Mouse (Mus musculus) forebrain, embryonic 14.5 days (tissue): ENCODE data around the gene Def6. TPM values are rescaled to one million over a fixed set of nuclear protein-coding genes. Genes with fewer than 3 reads are reported as not detected.

Experiments used
- ATAC-seq: fragments of 200-750 bp; cut with Nextera tagmentation; 2 replicates; pipeline ENCODE4 v1.8.0; 2017; ENCODE audit warnings: mild to moderate bottlenecking, moderate library complexity
- DNase-seq: peaks from one replicate; pipeline ENCODE4 v3.0.0-alpha.2; 2015; ENCODE audit warnings: low spot score
- H3K27ac ChIP-seq: fragments of 300-500 bp; sonication (generic); 2 replicates; pipeline ENCODE4 v1.5.1; 2014; ENCODE audit warnings: low read depth, mild to moderate bottlenecking, control low read depth, low read length, moderate library complexity
- H3K27me3 ChIP-seq: fragments of 300-500 bp; sonication (generic); replicated peaks from 2 replicates; pipeline ENCODE4 v1.6.1; 2014; ENCODE audit warnings: low read length, control low read depth, mixed read lengths; ENCODE audit not compliant: control insufficient read depth, insufficient read depth
- H3K36me3 ChIP-seq: fragments of 300-500 bp; sonication (generic); 2 replicates; pipeline ENCODE4 v1.6.1; 2014; ENCODE audit warnings: low read length, control low read depth; ENCODE audit not compliant: control insufficient read depth, insufficient read depth
- H3K4me1 ChIP-seq: fragments of 300-500 bp; sonication (generic); 2 replicates; pipeline ENCODE4 v1.6.1; 2014; ENCODE audit warnings: antibody characterized with exemption, low read length, control low read depth; ENCODE audit not compliant: control insufficient read depth, insufficient read depth
- H3K4me2 ChIP-seq: fragments of 300-500 bp; sonication (generic); 2 replicates; pipeline ENCODE4 v1.6.1; 2014; ENCODE audit warnings: mild to moderate bottlenecking, control low read depth, low read length
- H3K4me3 ChIP-seq: fragments of 300-500 bp; sonication (generic); 2 replicates; pipeline ENCODE4 v1.5.1; 2014; ENCODE audit warnings: low read depth, low read length, control low read depth
- H3K9ac ChIP-seq: fragments of 300-500 bp; sonication (generic); 2 replicates; pipeline ENCODE4 v1.6.1; 2014; ENCODE audit warnings: mild to moderate bottlenecking, low read length, control low read depth, moderate library complexity
- H3K9me3 ChIP-seq: fragments of 300-500 bp; sonication (generic); replicated peaks from 2 replicates; pipeline ENCODE4 v1.6.1; 2016; ENCODE audit warnings: low read length, control low read depth, mixed read lengths; ENCODE audit not compliant: control insufficient read depth
- WGBS: fragments of 180-500 bp; shearing (Covaris S2); extraction: QIAGEN DNeasy Blood & Tissue Kit; methylation state at CpG from one replicate; pipeline ENCODE4 v1.1.7; 2014; 5-methylcytosine and 5-hydroxymethylcytosine counted together
- polyA plus RNA-seq: library from polyadenylated mRNA; unstranded; fragments of >200 nt; fragmentation: Nextera tagmentation; extraction: Ambion mirVana; gene quantifications from 2 replicates; pipeline ENCODE4 v1.2.1, GENCODE M21; 2014

Gene Def6
- polyA plus RNA-seq, 1 experiment from 2014 or later: 2.4 TPM

GRCm38 (mm10) chr17:28244714-28245113 lies 37.1 kb downstream of the Def6 start:
- Histone ChIP-seq H3K9me3 (no peaks in the 10 kb centered on the region), H3K27me3 (no peaks in the 10 kb centered on the region), H3K36me3 (0 out of 2 replicates have a peak, but pooled peaks cover 8% of the 10 kb centered on the region), H3K4me2 (no peak overlapping the region), H3K4me1 (peaks cover 11% of the 10 kb centered on the region), H3K4me3 (no peak overlapping the region), H3K27ac (peak overlapping the region; percentile 63), H3K9ac (peak overlapping the region; percentile 25; the same call in 1 of the 2 replicates)
- DNase-seq (peak; percentile 63), ATAC-seq (peak; percentile 75)
- WGBS: 18% methylated on average over 5 of the region's 6 CpGs

- WGBS: 79% methylated on average over 11 of the region's 11 CpGs
- H3K9ac ChIP-seq: no peak overlapping the region
- no peak overlapping the region for H3K4me3 ChIP-seq
- no peak overlapping the region for H3K4me2 ChIP-seq
- no peaks in the 10 kb centered on the region for H3K27me3 ChIP-seq
- H3K4me1 ChIP-seq: peaks cover 11% of the 10 kb centered on the region
- H3K36me3 ChIP-seq: no peaks in the 10 kb centered on the region
- DNase-seq (no peak), ATAC-seq (no peak)
- no peak overlapping the region for H3K27ac ChIP-seq
- no peaks in the 10 kb centered on the region for H3K9me3 ChIP-seq
Measured at GRCm38 (mm10) chr17:28246640-28247039, 39.1 kb downstream of the Def6 start.

GRCm38 (mm10) chr17:28247613-28248012 lies 40.0 kb downstream of the Def6 start:
- Histone ChIP-seq H3K27ac (no peak overlapping the region), H3K27me3 (no peaks in the 10 kb centered on the region), H3K4me1 (peaks cover 11% of the 10 kb centered on the region), H3K4me2 (no peak overlapping the region), H3K9ac (no peak overlapping the region), H3K9me3 (no peaks in the 10 kb centered on the region), H3K36me3 (no peaks in the 10 kb centered on the region), H3K4me3 (no peak overlapping the region)
- 74% methylated on average over 6 of the region's 6 CpGs for WGBS
- DNase-seq (no peak), ATAC-seq (no peak)

- Histone ChIP-seq H3K4me1 (peaks cover 11% of the 10 kb centered on the region), H3K9me3 (no peaks in the 10 kb centered on the region), H3K9ac (no peak overlapping the region), H3K4me2 (no peak overlapping the region), H3K27me3 (no peaks in the 10 kb centered on the region), H3K27ac (no peak overlapping the region), H3K4me3 (no peak overlapping the region), H3K36me3 (no peaks in the 10 kb centered on the region)
- DNase-seq (no peak), ATAC-seq (no peak)
- 64% methylated on average over 12 of the region's 12 CpGs for WGBS
Measured at GRCm38 (mm10) chr17:28249062-28249461, 41.5 kb downstream of the Def6 start.

- no peaks in the 10 kb centered on the region for H3K27me3 ChIP-seq
Measured at GRCm38 (mm10) chr17:28251579-28252280, 44.2 kb downstream of the Def6 start.

GRCm38 (mm10) chr17:28252281-28252648 lies 44.7 kb downstream of the Def6 start:
- H3K36me3 ChIP-seq: no peaks in the 10 kb centered on the region
- WGBS: 72% methylated on average over 5 of the region's 5 CpGs
- no peak overlapping the region for H3K4me3 ChIP-seq
- no peaks in the 10 kb centered on the region for H3K27me3 ChIP-seq
- H3K9me3 ChIP-seq: no peaks in the 10 kb centered on the region
- DNase-seq: no peak
- no peak overlapping the region for H3K27ac ChIP-seq
- peaks cover 5% of the 10 kb centered on the region; the same call in 1 of the 2 replicates for H3K4me1 ChIP-seq
- no peak overlapping the region for H3K9ac ChIP-seq
- no peak overlapping the region for H3K4me2 ChIP-seq
- no peak for ATAC-seq

More at GRCm38 (mm10) chr17:28251579-28252280, 44.2 kb downstream of the Def6 start:
- H3K4me3 ChIP-seq: no peak overlapping the region
- H3K9me3 ChIP-seq: no peaks in the 10 kb centered on the region
- ATAC-seq (no peak), DNase-seq (no peak)
- H3K27ac ChIP-seq: no peak overlapping the region
- H3K9ac ChIP-seq: no peak overlapping the region
- H3K4me2 ChIP-seq: no peak overlapping the region
- H3K36me3 ChIP-seq: no peaks in the 10 kb centered on the region
- H3K4me1 ChIP-seq: peaks cover 5% of the 10 kb centered on the region; the same call in 1 of the 2 replicates
- WGBS: 90% methylated on average over 12 of the region's 12 CpGs

- no peak for ATAC-seq
- DNase-seq: no peak
- Histone ChIP-seq H3K9ac (no peak overlapping the region), H3K36me3 (no peaks in the 10 kb centered on the region), H3K4me2 (no peak overlapping the region), H3K27ac (no peak overlapping the region), H3K9me3 (no peaks in the 10 kb centered on the region), H3K4me1 (peaks cover 5% of the 10 kb centered on the region; the same call in 1 of the 2 replicates), H3K27me3 (no peaks in the 10 kb centered on the region), H3K4me3 (no peak overlapping the region)
- 91% methylated on average over 7 of the region's 7 CpGs for WGBS
Measured at GRCm38 (mm10) chr17:28253216-28253615, 45.6 kb downstream of the Def6 start.

- Histone ChIP-seq H3K4me2 (no peak overlapping the region), H3K36me3 (no peaks in the 10 kb centered on the region), H3K4me1 (no peaks in the 10 kb centered on the region; the same call in 1 of the 2 replicates), H3K27ac (no peak overlapping the region), H3K4me3 (no peak overlapping the region), H3K9me3 (no peaks in the 10 kb centered on the region), H3K9ac (no peak overlapping the region), H3K27me3 (no peaks in the 10 kb centered on the region)
- 32% methylated on average over 4 of the region's 4 CpGs for WGBS
- no peak for ATAC-seq
- DNase-seq: no peak
Measured at GRCm38 (mm10) chr17:28254804-28255203, 47.2 kb downstream of the Def6 start.

GRCm38 (mm10) chr17:28255651-28256050 lies 48.1 kb downstream of the Def6 start:
- Histone ChIP-seq H3K9me3 (no peaks in the 10 kb centered on the region), H3K4me2 (no peak overlapping the region), H3K27me3 (no peaks in the 10 kb centered on the region), H3K9ac (no peak overlapping the region), H3K36me3 (no peaks in the 10 kb centered on the region), H3K27ac (no peak overlapping the region), H3K4me1 (no peaks in the 10 kb centered on the region; the same call in 1 of the 2 replicates), H3K4me3 (no peak overlapping the region)
- no peak for DNase-seq
- no peak for ATAC-seq
- WGBS: 37% methylated on average over 5 of the region's 5 CpGs
